Mouse (Mus musculus): ENCODE results near the gene Gdpd2. TPM values are rescaled to one million over a fixed set of nuclear protein-coding genes. Genes with fewer than 3 reads are reported as not detected.
A peak's percentile ranks its signal among the peaks of the same experiment; 100 is the strongest.

Gene Gdpd2
- total RNA-seq, 2 experiments from 2014 or later, result 0.36 TPM; not detected in 1

DNA sequence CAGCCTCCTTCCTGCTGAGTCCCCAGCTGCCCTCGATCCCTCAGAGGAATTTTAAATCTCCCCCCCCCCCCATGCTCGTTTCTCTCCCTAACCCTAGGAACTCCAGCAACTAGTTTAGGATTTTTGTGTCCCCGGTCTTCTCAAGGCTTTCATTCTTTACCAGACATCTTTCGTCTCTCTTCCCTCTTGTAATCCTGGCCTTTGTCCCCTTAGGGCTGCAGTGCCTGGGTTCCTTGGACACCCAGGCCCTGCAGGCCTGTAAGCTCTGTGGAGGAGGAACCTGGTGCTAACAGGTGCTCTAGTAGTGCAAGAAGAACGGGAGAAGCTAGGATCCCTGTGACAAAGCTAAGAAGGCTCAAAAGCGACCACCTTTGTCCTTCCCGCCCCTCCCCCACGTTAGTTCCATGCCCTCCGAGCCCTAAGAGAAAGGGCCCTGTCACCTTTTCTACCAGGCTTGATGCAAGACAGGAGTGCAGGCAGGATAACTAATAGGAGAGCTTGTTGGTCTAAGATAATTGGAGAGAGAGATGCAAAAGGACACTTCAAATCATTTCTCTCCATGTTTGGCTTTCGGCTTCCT is 48.1 kb downstream of the Gdpd2 start:
- peak in 1 of 2 experiments; percentile 19 for DNase-seq

DNA sequence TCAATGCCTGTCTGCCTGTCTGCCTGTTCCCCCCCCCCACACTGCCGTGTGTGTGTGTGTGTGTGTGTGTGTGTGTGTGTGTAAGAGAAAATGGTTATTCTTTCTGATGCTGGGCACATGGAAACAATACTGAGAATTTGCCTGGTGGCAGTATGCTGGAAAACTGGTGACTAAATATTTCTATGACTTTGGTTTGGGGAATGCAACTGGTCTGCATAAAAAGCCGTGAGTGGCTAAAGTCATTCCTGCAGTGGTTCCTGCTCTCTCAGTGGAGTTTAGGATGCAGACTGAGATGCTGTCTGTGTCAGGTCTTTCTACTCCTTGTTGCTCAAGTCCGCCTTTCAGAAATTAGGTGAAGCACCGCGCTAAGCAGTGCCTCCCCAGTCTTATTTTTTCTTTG is 48.7 kb downstream of the Gdpd2 start:
- DNase-seq, result no peak

Other genes starting within 250 kb of the Gdpd2 start
- 10 to 100 TPM; 40.2 to 43.2 TPM for gene Igbp1, start 235.6 kb upstream of the Gdpd2 start, total RNA-seq (2021)
- not detected for gene Dgat2l6, start 205.0 kb upstream of the Gdpd2 start, total RNA-seq (2021)
- not detected for gene Awat1, start 157.6 kb upstream of the Gdpd2 start, total RNA-seq (2021)
- gene P2ry4, start 135.0 kb upstream of the Gdpd2 start, total RNA-seq (2021), result not detected
- gene Arr3, start 124.4 kb upstream of the Gdpd2 start, total RNA-seq (2021), result not detected
- under 1 TPM; 0.31 to 0.35 TPM for gene Kif4, start 104.1 kb upstream of the Gdpd2 start, total RNA-seq (2021)
- 10 to 100 TPM; 21.3 to 23.5 TPM for gene Pdzd11, start 103.3 kb upstream of the Gdpd2 start, total RNA-seq (2021)
- 1 to 10 TPM; 2.1 to 2.8 TPM for gene Dlg3, start 37.8 kb downstream of the Gdpd2 start, total RNA-seq (2021)

All from heart, adult 18-20 months (tissue).